Mouse (Mus musculus) neural tube, embryonic 12.5 days (tissue): ENCODE measurements around the gene Hadha. TPM values are rescaled to one million over a fixed set of nuclear protein-coding genes. Genes with fewer than 3 reads are reported as not detected.
A peak's percentile ranks its signal among the peaks of the same experiment; 100 is the strongest.

Source experiments
- ATAC-seq: fragments of 200-750 bp; cut with Nextera tagmentation; 2 replicates; pipeline ENCODE4 v1.8.0; 2017; ENCODE audit warnings: low read depth, mild to moderate bottlenecking, moderate TSS enrichment, moderate library complexity; ENCODE audit not compliant: low FRiP score
- H3K27ac ChIP-seq: fragments of 300-500 bp; sonication (generic); 2 replicates; pipeline ENCODE4 v1.5.1; 2016
- H3K27me3 ChIP-seq: fragments of 300-500 bp; sonication (generic); replicated peaks from 2 replicates; pipeline ENCODE4 v1.6.1; 2016; ENCODE audit warnings: mild to moderate bottlenecking
- H3K36me3 ChIP-seq: fragments of 300-500 bp; sonication (generic); 2 replicates; pipeline ENCODE4 v1.6.1; 2016; ENCODE audit warnings: mild to moderate bottlenecking
- H3K4me1 ChIP-seq: fragments of 300-500 bp; sonication (generic); 2 replicates; pipeline ENCODE4 v1.6.1; 2016
- H3K4me2 ChIP-seq: fragments of 300-500 bp; sonication (generic); replicated peaks from 2 replicates; pipeline ENCODE4 v1.6.1; 2016; ENCODE audit warnings: mild to moderate bottlenecking
- H3K4me3 ChIP-seq: fragments of 300-500 bp; sonication (generic); 2 replicates; pipeline ENCODE4 v1.5.1; 2016
- H3K9ac ChIP-seq: fragments of 300-500 bp; sonication (generic); 2 replicates; pipeline ENCODE4 v1.6.1; 2016; ENCODE audit warnings: mild to moderate bottlenecking
- H3K9me3 ChIP-seq: fragments of 300-500 bp; sonication (generic); 2 replicates; pipeline ENCODE4 v1.6.1; 2016; ENCODE audit warnings: mild to moderate bottlenecking
- WGBS: fragments of 180-500 bp; shearing (Covaris S2); methylation state at CpG from one replicate; pipeline ENCODE4 v1.1.7; 2016; 5-methylcytosine and 5-hydroxymethylcytosine counted together
- polyA plus RNA-seq: library from polyadenylated mRNA; unstranded; fragments of >200 nt; fragmentation: Nextera tagmentation; extraction: Ambion mirVana; gene quantifications from 2 replicates; pipeline ENCODE4 v1.2.1, GENCODE M21; 2016

Hadha gene
- polyA plus RNA-seq, 1 experiment from 2014 or later, result 106 TPM

- ATAC-seq, result no peak
- Histone ChIP-seq H3K9me3 (no peaks in the 10 kb centered on the region), H3K4me2 (no peak overlapping the region), H3K27me3 (no peaks in the 10 kb centered on the region), H3K4me3 (no peak overlapping the region), H3K9ac (no peak overlapping the region), H3K4me1 (no peaks in the 10 kb centered on the region), H3K36me3 (peaks cover 47% of the 10 kb centered on the region), H3K27ac (no peak overlapping the region)
These were observed 17.2 kb upstream of the Hadha start for GRCm38 (mm10) chr5:30172115-30172514.

GRCm38 (mm10) chr5:30170303-30170940, 15.5 kb upstream of the Hadha start:
- Histone ChIP-seq H3K4me2 (no peak overlapping the region), H3K4me1 (no peaks in the 10 kb centered on the region), H3K36me3 (peaks cover 31% of the 10 kb centered on the region), H3K9ac (no peak overlapping the region), H3K27me3 (no peaks in the 10 kb centered on the region), H3K4me3 (no peak overlapping the region), H3K27ac (no peak overlapping the region), H3K9me3 (no peaks in the 10 kb centered on the region)
- WGBS, result 89% methylated on average over 5 of the region's 5 CpGs
- ATAC-seq, result no peak

GRCm38 (mm10) chr5:30165234-30165946, 10.4 kb upstream of the Hadha start:
- peaks cover 13% of the 10 kb centered on the region; the same call in 1 of the 2 replicates for H3K36me3 ChIP-seq
- no peak overlapping the region for H3K9ac ChIP-seq
- H3K4me3 ChIP-seq, result no peak overlapping the region
- no peaks in the 10 kb centered on the region for H3K9me3 ChIP-seq
- H3K4me2 ChIP-seq, result no peak overlapping the region
- H3K4me1 ChIP-seq, result no peaks in the 10 kb centered on the region
- no peak for ATAC-seq
- no peaks in the 10 kb centered on the region for H3K27me3 ChIP-seq
- 94% methylated on average over 5 of the region's 5 CpGs for WGBS
- no peak overlapping the region for H3K27ac ChIP-seq

- Histone ChIP-seq H3K36me3 (no peaks in the 10 kb centered on the region), H3K4me3 (no peak overlapping the region), H3K27me3 (no peaks in the 10 kb centered on the region), H3K27ac (no peak overlapping the region), H3K4me2 (no peak overlapping the region), H3K9me3 (no peaks in the 10 kb centered on the region), H3K9ac (no peak overlapping the region), H3K4me1 (no peaks in the 10 kb centered on the region)
- WGBS, result 85% methylated on average over 6 of the region's 6 CpGs
- no peak for ATAC-seq
These were observed 7.4 kb upstream of the Hadha start for GRCm38 (mm10) chr5:30162339-30162738.

GRCm38 (mm10) chr5:30161836-30162235, 6.9 kb upstream of the Hadha start:
- Histone ChIP-seq H3K9ac (no peak overlapping the region), H3K9me3 (no peaks in the 10 kb centered on the region), H3K36me3 (no peaks in the 10 kb centered on the region), H3K4me1 (no peaks in the 10 kb centered on the region), H3K27ac (no peak overlapping the region), H3K27me3 (no peaks in the 10 kb centered on the region), H3K4me2 (no peak overlapping the region), H3K4me3 (no peak overlapping the region)
- WGBS, result 84% methylated on average over 1 of the region's 1 CpGs
- no peak for ATAC-seq

GRCm38 (mm10) chr5:30159601-30160000, 4.6 kb upstream of the Hadha start:
- Histone ChIP-seq H3K4me3 (no peak overlapping the region), H3K9ac (no peak overlapping the region), H3K9me3 (no peaks in the 10 kb centered on the region), H3K36me3 (no peaks in the 10 kb centered on the region), H3K4me1 (peaks cover 6% of the 10 kb centered on the region; the same call in 1 of the 2 replicates), H3K27me3 (no peaks in the 10 kb centered on the region), H3K4me2 (no peak overlapping the region), H3K27ac (no peak overlapping the region)
- no peak for ATAC-seq
- 88% methylated on average over 6 of the region's 6 CpGs for WGBS

GRCm38 (mm10) chr5:30155821-30156629, 1.1 kb upstream of the Hadha start:
- H3K9me3 ChIP-seq, result no peaks in the 10 kb centered on the region
- H3K27me3 ChIP-seq, result no peaks in the 10 kb centered on the region
- no peaks in the 10 kb centered on the region for H3K36me3 ChIP-seq
- peak overlapping the region; percentile 93 for H3K4me3 ChIP-seq
- 43% methylated on average over 13 of the region's 13 CpGs for WGBS
- H3K27ac ChIP-seq, result no peak overlapping the region
- ATAC-seq, result no peak
- H3K4me2 ChIP-seq, result peak overlapping the region; percentile 80
- H3K9ac ChIP-seq, result peak overlapping the region; percentile 83
- H3K4me1 ChIP-seq, result peaks cover 11% of the 10 kb centered on the region

GRCm38 (mm10) chr5:30155395-30155792, 432 bp upstream of the Hadha start:
- peak overlapping the region; percentile 93 for H3K4me3 ChIP-seq
- ATAC-seq, result peak; percentile 71
- under 1% methylated on average over 31 of the region's 31 CpGs for WGBS
- peak overlapping the region; percentile 80 for H3K4me2 ChIP-seq
- H3K4me1 ChIP-seq, result peaks cover 11% of the 10 kb centered on the region
- H3K36me3 ChIP-seq, result no peaks in the 10 kb centered on the region
- H3K27ac ChIP-seq, result 0 out of 2 replicates have a peak overlapping the region, but pooled peaks have one; percentile 59
- H3K9me3 ChIP-seq, result no peaks in the 10 kb centered on the region
- peak overlapping the region; percentile 83 for H3K9ac ChIP-seq
- no peaks in the 10 kb centered on the region for H3K27me3 ChIP-seq

- no peaks in the 10 kb centered on the region for H3K9me3 ChIP-seq
- H3K4me2 ChIP-seq, result peak overlapping the region; percentile 80
- peaks cover 11% of the 10 kb centered on the region for H3K4me1 ChIP-seq
- peak overlapping the region; percentile 93 for H3K4me3 ChIP-seq
- H3K27me3 ChIP-seq, result no peaks in the 10 kb centered on the region
- 25% methylated on average over 4 of the region's 4 CpGs for WGBS
- H3K27ac ChIP-seq, result no peak overlapping the region
- no peak for ATAC-seq
- H3K36me3 ChIP-seq, result no peaks in the 10 kb centered on the region
- peak overlapping the region; percentile 83 for H3K9ac ChIP-seq
These were observed 949 bp downstream of the Hadha start for GRCm38 (mm10) chr5:30154013-30154412.

- Histone ChIP-seq H3K27ac (no peak overlapping the region), H3K9ac (no peak overlapping the region), H3K36me3 (no peaks in the 10 kb centered on the region), H3K4me2 (no peak overlapping the region), H3K4me3 (no peak overlapping the region), H3K4me1 (peaks cover 11% of the 10 kb centered on the region), H3K9me3 (no peaks in the 10 kb centered on the region), H3K27me3 (no peaks in the 10 kb centered on the region)
- 92% methylated on average over 2 of the region's 2 CpGs for WGBS
- ATAC-seq, result no peak
These were observed 1.7 kb downstream of the Hadha start for GRCm38 (mm10) chr5:30153222-30153621.

- no peaks in the 10 kb centered on the region for H3K36me3 ChIP-seq
- no peak for ATAC-seq
- H3K9ac ChIP-seq, result no peak overlapping the region
- no peaks in the 10 kb centered on the region for H3K9me3 ChIP-seq
- no peak overlapping the region for H3K4me3 ChIP-seq
- 89% methylated on average over 1 of the region's 1 CpGs for WGBS
- H3K27ac ChIP-seq, result no peak overlapping the region
- peaks cover 11% of the 10 kb centered on the region for H3K4me1 ChIP-seq
- no peaks in the 10 kb centered on the region for H3K27me3 ChIP-seq
- H3K4me2 ChIP-seq, result no peak overlapping the region
These were observed 2.5 kb downstream of the Hadha start for GRCm38 (mm10) chr5:30152413-30152812.

GRCm38 (mm10) chr5:30152007-30152406, 3.0 kb downstream of the Hadha start:
- 83% methylated on average over 4 of the region's 4 CpGs for WGBS
- no peak overlapping the region for H3K9ac ChIP-seq
- H3K27me3 ChIP-seq, result no peaks in the 10 kb centered on the region
- H3K27ac ChIP-seq, result no peak overlapping the region
- H3K36me3 ChIP-seq, result peaks cover under 1% of the 10 kb centered on the region; the same call in 1 of the 2 replicates
- ATAC-seq, result no peak
- no peak overlapping the region for H3K4me3 ChIP-seq
- peaks cover 11% of the 10 kb centered on the region for H3K4me1 ChIP-seq
- no peak overlapping the region for H3K4me2 ChIP-seq
- H3K9me3 ChIP-seq, result no peaks in the 10 kb centered on the region
